Mouse (Mus musculus) midbrain, embryonic 16.5 days (tissue): ENCODE measurements around the gene Farp1. TPM values are rescaled to one million over a fixed set of nuclear protein-coding genes. Genes with fewer than 3 reads are reported as not detected.
"Not testable (repeated sequence)": the region's sequence is repeated elsewhere in the genome, so short reads cannot be mapped to it uniquely, and the experiment has no call there.

Experiments used
- ATAC-seq: fragments of 200-750 bp; cut with Nextera tagmentation; 2 replicates; pipeline ENCODE4 v1.8.0; 2017; ENCODE audit warnings: moderate TSS enrichment
- H3K27ac ChIP-seq: fragments of 300-500 bp; sonication (generic); 2 replicates; pipeline ENCODE4 v1.5.1; 2014; ENCODE audit warnings: mild to moderate bottlenecking, low read length, mixed read lengths
- H3K27me3 ChIP-seq: fragments of 300-500 bp; sonication (generic); 2 replicates; pipeline ENCODE4 v1.6.1; 2014; ENCODE audit warnings: low read depth, low read length, mixed read lengths; ENCODE audit not compliant: control insufficient read depth, insufficient read depth
- H3K36me3 ChIP-seq: fragments of 300-500 bp; sonication (generic); 2 replicates; pipeline ENCODE4 v1.6.1; 2014; ENCODE audit warnings: mild to moderate bottlenecking, low read length, moderate library complexity, mixed read lengths; ENCODE audit not compliant: control insufficient read depth, insufficient read depth
- H3K4me1 ChIP-seq: fragments of 300-500 bp; sonication (generic); 2 replicates; pipeline ENCODE4 v1.6.1; 2014; ENCODE audit warnings: mild to moderate bottlenecking, low read length, mixed read lengths; ENCODE audit not compliant: control insufficient read depth, insufficient read depth
- H3K4me2 ChIP-seq: fragments of 300-500 bp; sonication (generic); 2 replicates; pipeline ENCODE4 v1.6.1; 2014; ENCODE audit warnings: mild to moderate bottlenecking, low read length, mixed read lengths
- H3K4me3 ChIP-seq: fragments of 300-500 bp; sonication (generic); 2 replicates; pipeline ENCODE4 v1.5.1; 2014; ENCODE audit warnings: low read depth, mild to moderate bottlenecking, low read length, moderate library complexity, mixed read lengths
- H3K9ac ChIP-seq: fragments of 300-500 bp; sonication (generic); 2 replicates; pipeline ENCODE4 v1.6.1; 2014; ENCODE audit warnings: low read depth, low read length, mixed read lengths
- H3K9me3 ChIP-seq: fragments of 300-500 bp; sonication (generic); replicated peaks from 2 replicates; pipeline ENCODE4 v1.6.1; 2014; ENCODE audit warnings: mild to moderate bottlenecking, low read length, mixed read lengths; ENCODE audit not compliant: control insufficient read depth, poor library complexity, severe bottlenecking
- WGBS: fragments of 180-500 bp; shearing (Covaris S2); extraction: QIAGEN DNeasy Blood & Tissue Kit; methylation state at CpG from one replicate; pipeline ENCODE4 v1.1.7; 2014; 5-methylcytosine and 5-hydroxymethylcytosine counted together
- polyA plus RNA-seq: library from polyadenylated mRNA; unstranded; fragments of >200 nt; fragmentation: Nextera tagmentation; extraction: Ambion mirVana; gene quantifications from 2 replicates; pipeline ENCODE4 v1.2.1, GENCODE M21; 2015

The Farp1 gene
- polyA plus RNA-seq, 1 experiment from 2014 or later = 39.8 TPM

- Histone ChIP-seq H3K27ac (no peak overlapping the region), H3K4me1 (no peaks in the 10 kb centered on the region), H3K4me3 (no peak overlapping the region), H3K4me2 (no peak overlapping the region), H3K27me3 (no peaks in the 10 kb centered on the region), H3K9me3 (no peaks in the 10 kb centered on the region), H3K9ac (no peak overlapping the region), H3K36me3 (no peaks in the 10 kb centered on the region)
- 62% methylated on average over 8 of the region's 8 CpGs for WGBS
- no peak for ATAC-seq
These were observed 148.6 kb downstream of the Farp1 start for GRCm38 (mm10) chr14:121183414-121184130.

GRCm38 (mm10) chr14:121184351-121184750, 149.4 kb downstream of the Farp1 start:
- 93% methylated on average over 8 of the region's 8 CpGs for WGBS
- H3K4me3 ChIP-seq = no peak overlapping the region
- H3K27ac ChIP-seq = no peak overlapping the region
- no peak for ATAC-seq
- H3K4me2 ChIP-seq = no peak overlapping the region
- no peak overlapping the region for H3K9ac ChIP-seq
- H3K36me3 ChIP-seq = no peaks in the 10 kb centered on the region
- no peaks in the 10 kb centered on the region for H3K27me3 ChIP-seq
- H3K4me1 ChIP-seq = no peaks in the 10 kb centered on the region
- H3K9me3 ChIP-seq = no peaks in the 10 kb centered on the region

GRCm38 (mm10) chr14:121186402-121186894, 151.4 kb downstream of the Farp1 start:
- H3K4me3 ChIP-seq = no peak overlapping the region
- H3K4me1 ChIP-seq = peaks cover 3% of the 10 kb centered on the region; the same call in 1 of the 2 replicates
- no peaks in the 10 kb centered on the region for H3K36me3 ChIP-seq
- no peak overlapping the region for H3K27ac ChIP-seq
- H3K9me3 ChIP-seq = no peaks in the 10 kb centered on the region
- H3K9ac ChIP-seq = no peak overlapping the region
- 91% methylated on average over 8 of the region's 8 CpGs for WGBS
- no peaks in the 10 kb centered on the region for H3K27me3 ChIP-seq
- H3K4me2 ChIP-seq = no peak overlapping the region
- no peak for ATAC-seq

- H3K36me3 ChIP-seq, ATAC-seq, H3K9me3 ChIP-seq, H3K4me1 ChIP-seq, H3K4me3 ChIP-seq, H3K27ac ChIP-seq, H3K27me3 ChIP-seq, H3K9ac ChIP-seq, H3K4me2 ChIP-seq: not testable (repeated sequence)
- WGBS = 92% methylated on average over 10 of the region's 10 CpGs
These were observed 154.8 kb downstream of the Farp1 start for GRCm38 (mm10) chr14:121189840-121190239.

GRCm38 (mm10) chr14:121190386-121190785, 155.4 kb downstream of the Farp1 start:
- no peak overlapping the region for H3K4me3 ChIP-seq
- 91% methylated on average over 9 of the region's 9 CpGs for WGBS
- H3K27me3 ChIP-seq = no peaks in the 10 kb centered on the region
- no peaks in the 10 kb centered on the region for H3K36me3 ChIP-seq
- peaks cover 4% of the 10 kb centered on the region; the same call in 1 of the 2 replicates for H3K4me1 ChIP-seq
- H3K9ac ChIP-seq = no peak overlapping the region
- ATAC-seq = no peak
- no peak overlapping the region for H3K4me2 ChIP-seq
- peaks cover under 1% of the 10 kb centered on the region for H3K9me3 ChIP-seq
- no peak overlapping the region for H3K27ac ChIP-seq

DNA sequence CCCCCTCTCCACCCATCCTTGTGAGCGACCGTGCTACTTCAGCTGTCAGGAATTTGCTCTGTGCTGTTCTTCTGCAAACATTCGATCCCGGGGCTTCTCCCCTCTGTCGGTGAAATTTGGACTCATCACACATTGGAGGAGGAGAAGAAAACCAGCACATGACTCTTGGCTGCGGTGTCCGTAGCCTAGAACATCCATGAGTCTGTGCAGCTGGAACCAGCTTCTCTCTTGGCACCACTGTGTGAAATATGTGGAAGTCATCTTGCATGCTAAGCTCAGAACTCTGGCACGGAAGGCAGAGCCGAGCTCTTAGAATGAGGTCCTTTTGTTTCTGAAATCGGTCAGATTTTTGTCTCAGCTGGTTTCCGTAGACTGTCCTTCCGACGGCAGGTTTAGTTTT, 156.7 kb downstream of the Farp1 start:
- WGBS = 48% methylated on average over 13 of the region's 13 CpGs
- H3K36me3 ChIP-seq = no peaks in the 10 kb centered on the region
- H3K4me3 ChIP-seq = no peak overlapping the region
- H3K27me3 ChIP-seq = no peaks in the 10 kb centered on the region
- ATAC-seq = 0 out of 2 replicates have a peak, but pooled peaks have one; percentile 24
- peaks cover 4% of the 10 kb centered on the region for H3K9me3 ChIP-seq
- H3K4me1 ChIP-seq = peaks cover 4% of the 10 kb centered on the region; the same call in 1 of the 2 replicates
- H3K4me2 ChIP-seq = no peak overlapping the region
- no peak overlapping the region for H3K9ac ChIP-seq
- H3K27ac ChIP-seq = peak overlapping the region; percentile 9

DNA sequence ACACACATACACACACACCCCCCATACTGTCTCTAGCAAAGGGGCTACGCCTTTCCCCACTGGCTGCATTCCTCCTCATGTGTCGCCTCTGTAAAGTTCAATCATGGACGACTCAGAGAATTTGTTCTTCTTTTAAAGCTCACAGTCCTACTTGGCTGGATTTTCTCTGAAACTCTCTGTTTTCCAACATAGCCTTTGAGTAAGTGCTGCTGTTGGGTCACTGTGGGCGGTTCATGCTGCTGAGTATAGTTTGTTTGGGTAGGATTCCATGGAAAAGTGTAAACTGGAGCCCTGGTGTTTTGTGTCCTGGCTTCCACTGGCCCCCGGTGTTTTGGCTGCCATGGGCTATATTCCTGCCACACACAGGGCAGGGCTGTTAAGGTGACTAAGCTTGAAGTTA, 157.4 kb downstream of the Farp1 start:
- H3K4me3 ChIP-seq = no peak overlapping the region
- no peaks in the 10 kb centered on the region for H3K36me3 ChIP-seq
- H3K27me3 ChIP-seq = no peaks in the 10 kb centered on the region
- peaks cover 4% of the 10 kb centered on the region for H3K9me3 ChIP-seq
- no peak overlapping the region for H3K9ac ChIP-seq
- H3K4me1 ChIP-seq = peaks cover 4% of the 10 kb centered on the region; the same call in 1 of the 2 replicates
- H3K4me2 ChIP-seq = no peak overlapping the region
- no peak for ATAC-seq
- WGBS = 73% methylated on average over 5 of the region's 5 CpGs
- H3K27ac ChIP-seq = peak overlapping the region; percentile 9; the same call in 1 of the 2 replicates

- WGBS = 89% methylated on average over 2 of the region's 2 CpGs
- ATAC-seq = no peak
- H3K27ac ChIP-seq = no peak overlapping the region
- H3K9me3 ChIP-seq = peaks cover 4% of the 10 kb centered on the region
- H3K9ac ChIP-seq = no peak overlapping the region
- H3K4me3 ChIP-seq = no peak overlapping the region
- H3K4me1 ChIP-seq = peaks cover 12% of the 10 kb centered on the region; the same call in 1 of the 2 replicates
- H3K4me2 ChIP-seq = no peak overlapping the region
- no peaks in the 10 kb centered on the region for H3K27me3 ChIP-seq
- H3K36me3 ChIP-seq = no peaks in the 10 kb centered on the region
These were observed 159.0 kb downstream of the Farp1 start for GRCm38 (mm10) chr14:121193981-121194380.

GRCm38 (mm10) chr14:121198915-121199572, 164.0 kb downstream of the Farp1 start:
- Histone ChIP-seq H3K4me3 (no peak overlapping the region), H3K36me3 (no peaks in the 10 kb centered on the region), H3K9me3 (peaks cover 4% of the 10 kb centered on the region), H3K27ac (peak overlapping the region; percentile 50; the same call in 1 of the 2 replicates), H3K4me2 (no peak overlapping the region), H3K27me3 (no peaks in the 10 kb centered on the region), H3K4me1 (peaks cover 19% of the 10 kb centered on the region), H3K9ac (no peak overlapping the region)
- WGBS = 57% methylated on average over 14 of the region's 14 CpGs
- peak; percentile 61 for ATAC-seq
